Mouse (Mus musculus) G1E (cell line): ENCODE results near the gene Sytl3.
"Not testable (repeated sequence)": the region's sequence is repeated elsewhere in the genome, so short reads cannot be mapped to it uniquely, and the experiment has no call there.

Experiments
- CTCF ChIP-seq: IDR thresholded peaks from 2 replicates; pipeline ENCODE4 v1.5.1; 2012; ENCODE audit warnings: low read depth, low read length, inconsistent platforms, mixed read lengths
- GATA1 ChIP-seq: IDR thresholded peaks from 2 replicates; pipeline ENCODE4 v1.6.1; 2012; ENCODE audit warnings: borderline replicate concordance, low read length, inconsistent platforms, mixed read lengths
- GATA2 ChIP-seq: IDR thresholded peaks from 2 replicates; pipeline ENCODE4 v1.6.1; 2012; ENCODE audit warnings: low read depth, low read length, inconsistent platforms, borderline replicate concordance
- POLR2AphosphoS5 ChIP-seq: IDR thresholded peaks from 2 replicates; pipeline ENCODE4 v1.6.1; 2012; ENCODE audit warnings: low read depth, low read length, inconsistent platforms; ENCODE audit not compliant: insufficient replicate concordance
- TAL1 ChIP-seq: conservative IDR thresholded peaks from 2 replicates; pipeline ENCODE4 v1.6.1; 2012; ENCODE audit warnings: low read depth, low read length, inconsistent platforms, mixed read lengths

GRCm38 (mm10) chr17:6639486-6639885 lies 19.4 kb upstream of the Sytl3 start:
- not testable (repeated sequence) for TF ChIP-seq CTCF, GATA1, TAL1, POLR2AphosphoS5, GATA2
